Mouse (Mus musculus) bone marrow, adult 2 months (tissue): ENCODE data around the gene Nkd2.

Experiments
- CTCF ChIP-seq: fragments of 200-500 bp; IDR thresholded peaks from 2 replicates; pipeline ENCODE4 v1.5.1; 2011; ENCODE audit warnings: low read length, control low read depth; ENCODE audit not compliant: control insufficient read depth, insufficient read depth
- POLR2A ChIP-seq: fragments of 200-500 bp; IDR thresholded peaks from 2 replicates; pipeline ENCODE4 v1.6.1; 2011; ENCODE audit warnings: low read depth, mild to moderate bottlenecking, control low read depth, low read length, borderline replicate concordance; ENCODE audit not compliant: control insufficient read depth

- TF ChIP-seq CTCF (no peak), POLR2A (no peak)
Observed at GRCm38 (mm10) chr13:73881347-73881746, 33.9 kb upstream of the Nkd2 start.
